Mouse (Mus musculus) thymus, postnatal 10 days (tissue): ENCODE data around the gene Gpr162.
"Not testable (repeated sequence)": the region's sequence is repeated elsewhere in the genome, so short reads cannot be mapped to it uniquely, and the experiment has no call there.

Experiments used
- DNase-seq, 2 experiments: peaks; one replicate each; pipeline ENCODE4 v3.0.0; 2021; ENCODE audit warnings: low spot score in 2 of 2

Gene Gpr162

DNA sequence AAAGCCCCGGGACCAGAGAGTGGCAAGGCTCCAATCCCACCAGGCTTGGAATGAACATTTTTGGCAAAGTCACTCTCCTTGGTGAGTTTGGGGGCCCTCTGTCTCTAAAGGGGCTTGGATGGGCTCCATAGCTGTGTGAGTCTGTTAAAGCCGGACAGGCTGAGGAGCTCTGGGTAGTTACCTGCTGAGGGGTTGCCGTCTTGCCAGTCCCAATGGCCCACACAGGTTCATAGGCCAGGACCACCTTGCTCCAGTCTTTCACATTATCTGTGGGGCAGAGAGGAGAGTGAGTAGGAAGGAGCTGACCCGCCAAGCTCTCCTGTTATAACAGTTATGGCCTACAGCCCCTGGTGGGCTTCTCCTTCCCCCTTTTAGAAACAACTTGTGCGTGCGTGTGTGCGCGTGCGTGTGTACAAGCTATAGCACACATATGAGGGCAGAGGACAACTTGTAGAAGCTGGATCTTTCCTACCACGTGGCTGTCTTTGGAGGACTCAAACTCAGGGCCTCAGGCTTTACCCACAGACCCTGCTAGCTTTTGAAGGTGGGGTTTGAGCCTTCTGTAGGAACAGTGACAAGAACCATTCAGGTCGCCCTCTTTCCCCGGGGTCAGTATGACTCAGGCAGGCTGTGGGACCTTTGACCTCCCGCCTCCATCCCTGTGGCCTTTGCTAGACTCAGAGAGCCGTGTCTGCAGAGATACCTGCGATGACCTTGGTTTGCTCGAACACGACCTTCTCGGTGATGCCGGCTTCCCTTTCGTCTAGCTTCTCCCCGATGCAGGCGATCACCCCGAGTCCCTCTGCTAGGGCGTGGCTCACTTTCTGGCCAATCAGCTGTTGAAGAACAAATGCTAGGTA is 51.9 kb downstream of the Gpr162 start:
- no peak for DNase-seq

DNA sequence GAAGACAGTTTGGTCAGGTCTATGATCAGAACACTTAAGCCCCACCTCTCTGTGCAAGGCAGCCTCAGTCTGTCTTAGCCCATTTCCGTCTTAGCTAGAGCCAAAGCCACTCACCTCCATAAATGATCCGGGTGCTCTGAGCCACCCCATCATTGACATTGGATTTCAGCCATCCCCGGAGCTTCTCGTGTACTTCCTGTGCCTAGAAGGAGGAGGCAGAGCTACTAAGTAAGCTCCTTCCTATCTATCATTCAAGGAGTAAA is 52.4 kb downstream of the Gpr162 start:
- DNase-seq: no peak

DNA sequence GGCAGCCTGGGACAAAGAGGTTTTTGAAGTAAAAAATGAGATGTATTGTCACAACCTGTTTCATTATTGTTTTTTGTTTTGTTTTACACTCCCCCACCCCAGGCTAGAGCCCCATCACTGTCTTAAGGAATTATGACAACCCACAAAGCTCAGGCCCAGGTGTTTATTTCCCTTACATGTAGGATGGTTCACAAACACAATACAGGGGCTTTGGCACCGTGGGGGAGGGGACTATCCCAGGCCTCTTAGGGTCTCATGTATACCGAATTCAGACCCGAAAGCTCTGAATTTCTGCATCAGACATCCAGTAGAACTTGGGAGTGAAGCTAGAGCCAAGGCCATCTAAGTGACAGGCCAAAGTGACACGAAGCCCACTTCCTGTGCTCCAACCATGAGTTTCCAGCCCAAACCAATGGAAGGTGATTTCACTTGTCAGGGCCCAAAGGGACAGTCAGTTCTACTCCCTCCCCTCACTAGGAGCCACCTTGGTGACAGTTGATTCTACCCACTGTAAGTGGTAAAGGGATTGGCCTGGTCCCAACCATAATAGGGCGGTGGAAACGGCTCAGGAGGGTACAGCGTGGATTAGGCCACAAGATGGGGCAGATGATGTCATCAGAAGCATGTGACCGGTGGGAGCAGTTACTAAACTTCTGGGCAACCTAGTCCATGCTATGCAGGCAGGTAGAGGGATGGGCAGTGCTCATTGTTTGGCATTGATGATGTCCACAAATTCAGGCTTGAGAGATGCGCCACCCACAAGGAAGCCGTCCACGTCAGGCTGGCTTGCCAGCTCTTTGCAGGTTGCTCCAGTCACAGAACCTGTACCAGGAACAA is 53.0 kb downstream of the Gpr162 start:
- not testable (repeated sequence) for DNase-seq

DNA sequence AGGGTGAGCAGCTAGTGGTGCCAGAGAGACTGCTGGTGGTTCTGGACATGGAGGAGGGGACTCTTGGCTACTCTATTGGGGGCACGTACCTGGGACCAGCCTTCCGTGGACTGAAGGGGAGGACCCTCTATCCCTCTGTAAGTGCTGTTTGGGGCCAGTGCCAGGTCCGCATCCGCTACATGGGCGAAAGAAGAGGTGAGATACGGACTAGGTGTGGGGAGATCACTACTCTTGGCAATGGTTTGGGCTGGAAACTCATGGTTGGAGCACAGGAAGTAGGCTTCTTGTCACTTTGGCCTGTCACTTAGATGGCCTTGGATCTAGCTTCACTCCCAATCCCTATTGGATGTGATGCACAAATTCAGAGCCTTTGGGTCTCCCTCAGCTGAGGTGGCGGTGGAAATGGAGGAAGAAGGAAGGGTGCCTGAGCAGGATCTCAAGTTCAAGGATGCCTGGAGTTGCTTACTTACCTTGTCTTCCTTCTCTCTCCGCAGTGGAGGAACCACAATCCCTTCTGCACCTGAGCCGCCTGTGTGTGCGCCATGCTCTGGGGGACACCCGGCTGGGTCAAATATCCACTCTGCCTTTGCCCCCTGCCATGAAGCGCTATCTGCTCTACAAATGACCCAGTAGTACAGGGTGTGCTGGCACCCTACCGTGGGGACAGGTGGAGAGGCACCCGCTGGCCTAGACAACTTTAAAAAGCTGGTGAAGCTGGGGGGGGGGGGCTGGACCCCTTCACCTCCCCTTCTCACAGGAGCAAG is 53.8 kb downstream of the Gpr162 start:
- no peak for DNase-seq

DNA sequence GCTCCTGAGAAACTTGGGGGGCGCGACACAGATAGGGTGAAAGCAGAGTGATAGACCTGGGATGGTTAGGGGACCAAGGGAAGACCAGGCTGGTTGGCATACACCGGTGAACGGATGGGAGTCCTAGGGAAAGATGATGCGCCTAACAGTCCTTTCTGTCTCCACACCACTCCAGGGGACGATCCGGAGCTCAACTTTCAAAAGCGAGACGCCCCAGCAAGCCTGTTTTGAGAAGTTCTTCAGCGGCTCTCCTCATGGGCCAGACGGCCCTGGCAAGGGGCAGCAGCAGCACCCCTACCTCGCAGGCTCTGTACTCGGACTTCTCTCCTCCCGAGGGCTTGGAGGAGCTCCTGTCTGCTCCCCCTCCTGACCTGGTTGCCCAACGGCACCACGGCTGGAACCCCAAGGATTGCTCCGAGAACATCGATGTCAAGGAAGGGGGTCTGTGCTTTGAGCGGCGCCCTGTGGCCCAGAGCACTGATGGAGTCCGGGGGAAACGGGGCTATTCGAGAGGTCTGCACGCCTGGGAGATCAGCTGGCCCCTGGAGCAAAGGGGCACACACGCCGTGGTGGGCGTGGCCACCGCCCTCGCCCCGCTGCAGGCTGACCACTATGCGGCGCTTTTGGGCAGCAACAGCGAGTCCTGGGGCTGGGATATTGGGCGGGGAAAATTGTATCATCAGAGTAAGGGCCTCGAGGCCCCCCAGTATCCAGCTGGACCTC is 54.6 kb downstream of the Gpr162 start:
- DNase-seq: peak; percentile 34 to 60
